Mouse (Mus musculus): ENCODE results near the gene Acads. TPM values are rescaled to one million over a fixed set of nuclear protein-coding genes. Genes with fewer than 3 reads are reported as not detected.

Gene Acads
- polyA plus RNA-seq, 1 experiment, result 52.1 TPM

DNA sequence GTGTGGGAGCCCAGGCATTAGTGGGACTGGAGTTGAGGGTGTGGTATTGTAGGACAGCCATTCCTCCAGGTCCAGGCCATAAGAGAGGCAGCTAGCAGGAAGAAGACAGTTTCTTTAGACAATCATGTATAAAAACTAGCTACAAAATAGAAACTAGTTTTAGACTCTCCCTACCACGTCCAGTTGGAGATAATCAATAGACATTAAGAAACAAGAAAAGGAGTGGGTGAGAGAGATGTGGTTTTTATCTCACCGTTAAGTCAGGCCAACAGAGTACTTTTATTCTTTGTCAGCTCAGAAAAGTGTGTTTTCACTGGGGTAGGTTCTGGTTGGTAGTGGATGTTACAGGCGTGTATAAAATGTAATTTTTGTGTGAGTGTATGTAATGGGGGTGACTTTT is 58.2 kb downstream of the Acads start:
- no peak overlapping the region for H3K27ac ChIP-seq (ENCODE audit: insufficient read depth, low read length)
- no peaks in the 10 kb centered on the region for H3K27me3 ChIP-seq (ENCODE audit: control insufficient read depth, insufficient read depth, low read length, poor library complexity, severe bottlenecking)
- no peak for TF ChIP-seq POLR2A (IDR thresholded peaks at IDR 0.05; ENCODE audit: insufficient read depth, low read length)
- no peak for TF ChIP-seq CTCF (IDR thresholded peaks at IDR 0.05; ENCODE audit: low read depth, low read length)
- TF ChIP-seq EP300 (IDR thresholded peaks at IDR 0.05; ENCODE audit: insufficient read depth, low read depth, low read length), result no peak
- no peak overlapping the region for H3K4me3 ChIP-seq (ENCODE audit: low read depth, low read length)
- H3K4me1 ChIP-seq (ENCODE audit: control insufficient read depth, insufficient read depth, low read length), result no peaks in the 10 kb centered on the region
- H3K9me3 ChIP-seq (replicated peaks; ENCODE audit: control insufficient read depth, insufficient read depth, low read length, poor library complexity, severe bottlenecking), result no peaks in the 10 kb centered on the region
- 0 out of 2 replicates have a peak, but pooled peaks cover 5% of the 10 kb centered on the region for H3K36me3 ChIP-seq (ENCODE audit: control insufficient read depth, insufficient read depth, low read length, poor library complexity, severe bottlenecking)
- H3K9ac ChIP-seq (ENCODE audit: low read depth, poor library complexity, severe bottlenecking), result no peak overlapping the region

Other genes with a start within 250 kb of the Acads start
- 42.0 and 42.3 TPM in 2 replicates for gene Oasl2, start 222.4 kb downstream of the Acads start, polyA plus RNA-seq (2011; ENCODE audit: insufficient read depth, insufficient read length, low read depth, missing spikeins)
- not detected in 2 replicates for gene Oasl1, start 196.1 kb downstream of the Acads start, polyA plus RNA-seq (2011; ENCODE audit: insufficient read depth, insufficient read length, low read depth, missing spikeins)
- 21.7 and 22.8 TPM in 2 replicates for gene 2210016L21Rik, start 177.2 kb downstream of the Acads start, polyA plus RNA-seq (2011; ENCODE audit: insufficient read depth, insufficient read length, low read depth, missing spikeins)
- 1.3 and 1.9 TPM in 2 replicates for gene Hnf1a, start 148.3 kb downstream of the Acads start, polyA plus RNA-seq (2011; ENCODE audit: insufficient read depth, insufficient read length, low read depth, missing spikeins)
- gene Sppl3, start 108.2 kb downstream of the Acads start, polyA plus RNA-seq (2011; ENCODE audit: insufficient read depth, insufficient read length, low read depth, missing spikeins), result 69.2 and 80.9 TPM in 2 replicates
- not detected in 2 replicates for gene Gm10401, start 21.1 kb downstream of the Acads start, polyA plus RNA-seq (2011; ENCODE audit: insufficient read depth, insufficient read length, low read depth, missing spikeins)
- 35.5 and 36.9 TPM in 2 replicates for gene Unc119b, start 15.6 kb upstream of the Acads start, polyA plus RNA-seq (2011; ENCODE audit: insufficient read depth, insufficient read length, low read depth, missing spikeins)
- gene Mlec, start 38.8 kb upstream of the Acads start, polyA plus RNA-seq (2011; ENCODE audit: insufficient read depth, insufficient read length, low read depth, missing spikeins), result 137 and 139 TPM in 2 replicates
- 8.1 and 11.4 TPM in 2 replicates for gene Cabp1, start 75.0 kb upstream of the Acads start, polyA plus RNA-seq (2011; ENCODE audit: insufficient read depth, insufficient read length, low read depth, missing spikeins)
- gene Pop5, start 116.5 kb upstream of the Acads start, polyA plus RNA-seq (2011; ENCODE audit: insufficient read depth, insufficient read length, low read depth, missing spikeins), result 76.1 and 79.9 TPM in 2 replicates
- gene Rnf10, start 153.6 kb upstream of the Acads start, polyA plus RNA-seq (2011; ENCODE audit: insufficient read depth, insufficient read length, low read depth, missing spikeins), result 180 and 185 TPM in 2 replicates
- 28.3 and 35.9 TPM in 2 replicates for gene Coq5, start 160.3 kb upstream of the Acads start, polyA plus RNA-seq (2011; ENCODE audit: insufficient read depth, insufficient read length, low read depth, missing spikeins)
- 556 and 609 TPM in 2 replicates for gene Dynll1, start 181.7 kb upstream of the Acads start, polyA plus RNA-seq (2011; ENCODE audit: insufficient read depth, insufficient read length, low read depth, missing spikeins)
- gene Srsf9, start 207.8 kb upstream of the Acads start, polyA plus RNA-seq (2011; ENCODE audit: insufficient read depth, insufficient read length, low read depth, missing spikeins), result 107 and 111 TPM in 2 replicates
- 12.9 and 17.3 TPM in 2 replicates for gene Gatc, start 221.8 kb upstream of the Acads start, polyA plus RNA-seq (2011; ENCODE audit: insufficient read depth, insufficient read length, low read depth, missing spikeins)
- 21.6 and 22.9 TPM in 2 replicates for gene Triap1, start 221.9 kb upstream of the Acads start, polyA plus RNA-seq (2011; ENCODE audit: insufficient read depth, insufficient read length, low read depth, missing spikeins)
- gene Cox6a1, start 229.6 kb upstream of the Acads start, polyA plus RNA-seq (2011; ENCODE audit: insufficient read depth, insufficient read length, low read depth, missing spikeins), result 319 and 337 TPM in 2 replicates

Data from ES-Bruce4 (cell line).